Mouse (Mus musculus) gonadal fat pad, adult 2 months (tissue): ENCODE measurements at regions not wholly inside any gene's neighbourhood (a gene's known extent, or its start where the extent isn't known, plus 50 kb on each side); places are given as distances from the start of the nearest gene placed in this dataset.

Experiments used
- DNase-seq: peaks from one replicate; pipeline ENCODE4 v3.0.0-alpha.2; 2012; ENCODE audit warnings: low read depth

GRCm38 (mm10) chr8:34562278-34562677 lies 450.7 kb upstream of the Gm10131 start:
- DNase-seq = no peak

GRCm38 (mm10) chr8:34549786-34550185 lies 438.2 kb upstream of the Gm10131 start:
- no peak for DNase-seq

GRCm38 (mm10) chr8:34546815-34547214 lies 435.3 kb upstream of the Gm10131 start:
- DNase-seq = no peak

- no peak for DNase-seq
Observed at GRCm38 (mm10) chr8:34542361-34543038, 431.0 kb upstream of the Gm10131 start.

- no peak for DNase-seq
Observed at GRCm38 (mm10) chr8:34539232-34539631, 427.7 kb upstream of the Gm10131 start.

- no peak for DNase-seq
Observed at GRCm38 (mm10) chr8:34535434-34535833, 423.9 kb upstream of the Gm10131 start.

GRCm38 (mm10) chr8:34533421-34533820 lies 421.9 kb upstream of the Gm10131 start:
- no peak for DNase-seq

- DNase-seq = no peak
Observed at GRCm38 (mm10) chr8:34530896-34531679, 419.6 kb upstream of the Gm10131 start.

- no peak for DNase-seq
Observed at GRCm38 (mm10) chr8:34530046-34530445, 418.5 kb upstream of the Gm10131 start.

GRCm38 (mm10) chr8:34529452-34529851 lies 417.9 kb upstream of the Gm10131 start:
- DNase-seq = no peak

GRCm38 (mm10) chr8:34528213-34528612 lies 416.7 kb upstream of the Gm10131 start:
- DNase-seq = no peak

GRCm38 (mm10) chr8:34525231-34525630 lies 413.7 kb upstream of the Gm10131 start:
- DNase-seq = no peak

GRCm38 (mm10) chr8:34523849-34524248 lies 412.3 kb upstream of the Gm10131 start:
- no peak for DNase-seq

- no peak for DNase-seq
Observed at GRCm38 (mm10) chr8:34521316-34521715, 409.8 kb upstream of the Gm10131 start.

- no peak for DNase-seq
Observed at GRCm38 (mm10) chr8:34520664-34521063, 409.1 kb upstream of the Gm10131 start.

- no peak for DNase-seq
Observed at GRCm38 (mm10) chr8:34513459-34514090, 402.0 kb upstream of the Gm10131 start.

GRCm38 (mm10) chr8:34505829-34506555 lies 394.5 kb upstream of the Gm10131 start:
- no peak for DNase-seq

GRCm38 (mm10) chr8:34505102-34505501 lies 393.6 kb upstream of the Gm10131 start:
- DNase-seq = no peak

GRCm38 (mm10) chr8:34502606-34503162 lies 391.1 kb upstream of the Gm10131 start:
- DNase-seq = no peak

- no peak for DNase-seq
Observed at GRCm38 (mm10) chr8:34499196-34499595, 387.7 kb upstream of the Gm10131 start.

- DNase-seq = no peak
Observed at GRCm38 (mm10) chr8:34496751-34497150, 385.2 kb upstream of the Gm10131 start.

GRCm38 (mm10) chr8:34495974-34496373 lies 384.4 kb upstream of the Gm10131 start:
- DNase-seq = no peak
